Comparison of ENCODE assay signal across 8 mouse cellular contexts in the genomic region with DNA sequence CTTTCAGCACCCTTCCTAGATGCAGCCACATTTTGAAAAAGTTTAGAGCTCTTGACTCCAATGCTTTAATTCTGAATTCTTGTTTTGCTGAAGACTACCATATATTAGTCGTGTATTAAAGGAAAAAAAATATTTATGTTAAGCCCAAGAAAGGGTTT. TPM values are rescaled to one million over a fixed set of nuclear protein-coding genes. Genes with fewer than 3 reads are reported as not detected.
DNase-seq lines count a peak whose midpoint lies in the region; ATAC-seq lines count a peak whose summit lies in the region.

A gene (minus strand): TSS at position 89 of the 158 bp plus-strand sequence.

- intact Hi-C loops in left cerebral cortex, postnatal 25 days (cut with DNase I) = loop anchor here (5.0 to 10.0 kb wide), 6 partner anchors 70 to 995 kb away; no protein-coding TSS in a partner anchor

- peak within 1 kb of the TSS; percentile 85 for H3K9ac ChIP-seq in heart, embryonic 14.5 days (ENCODE audit: low read length)
- peak within 1 kb of the TSS; percentile 80 for H3K9ac ChIP-seq in neural tube, embryonic 13.5 days

- peaks cover 6% of the 10 kb centered on the region; the same call in 1 of the 2 replicates for H3K36me3 ChIP-seq in heart, embryonic 14.5 days (ENCODE audit: control insufficient read depth, insufficient read depth, low read length)
- H3K36me3 ChIP-seq in neural tube, embryonic 13.5 days = no peaks in the 10 kb centered on the region

- H3K4me1 ChIP-seq in heart, embryonic 14.5 days (ENCODE audit: control insufficient read depth in 2 of 2, insufficient read depth in 2 of 2, low read length in 2 of 2) = peaks cover 21 to 22% of the 10 kb centered on the region in 2 experiments
- peaks cover 79% of the 10 kb centered on the region for H3K4me1 ChIP-seq in neural tube, embryonic 13.5 days (replicated peaks)

- no peaks in the 10 kb centered on the region for H3K27me3 ChIP-seq in heart, embryonic 14.5 days (ENCODE audit: control insufficient read depth, insufficient read depth, low read length)
- no peaks in the 10 kb centered on the region for H3K27me3 ChIP-seq in neural tube, embryonic 13.5 days

- no peaks in the 10 kb centered on the region for H3K9me3 ChIP-seq in heart, embryonic 14.5 days (ENCODE audit: control insufficient read depth, low read length)
- H3K9me3 ChIP-seq in neural tube, embryonic 13.5 days = no peaks in the 10 kb centered on the region

- peak within 1 kb of the TSS; percentile 91 to 97 for H3K27ac ChIP-seq in heart, embryonic 14.5 days (replicated peaks in 1 of 2; ENCODE audit: control insufficient read depth in 1 of 2, insufficient read depth in 1 of 2, low read depth in 2 of 2, low read length in 2 of 2)
- peak within 1 kb of the TSS; percentile 96 for H3K27ac ChIP-seq in neural tube, embryonic 13.5 days (replicated peaks)

- DNase-seq in layer of hippocampus, adult 18-20 months (ENCODE audit: low spot score in 2 of 2) = no peak
- no peak for DNase-seq in layer of hippocampus, adult 11-12 months (ENCODE audit: low spot score)
- no peak for DNase-seq in adrenal gland, postnatal 14 days
- no peak for DNase-seq in left cerebral cortex, postnatal 25 days (ENCODE audit: low spot score in 2 of 2)
- no peak for DNase-seq in right cerebral cortex, postnatal 25 days
- DNase-seq in spleen, postnatal 10 days (ENCODE audit: low spot score in 2 of 2) = no peak

- ATAC-seq in heart, embryonic 14.5 days (ENCODE audit: insufficient number of reproducible peaks, insufficient read depth, low FRiP score, low read depth) = no peak
- ATAC-seq in neural tube, embryonic 13.5 days (ENCODE audit: low read depth) = no peak

- H3K4me3 ChIP-seq in heart, embryonic 14.5 days (ENCODE audit: control insufficient read depth in 1 of 2, insufficient read depth in 1 of 2, low read depth in 1 of 2, low read length in 2 of 2) = peak within 1 kb of the TSS; percentile 60 to 81
- H3K4me3 ChIP-seq in neural tube, embryonic 13.5 days = peak within 1 kb of the TSS; percentile 63

- WGBS in heart, embryonic 14.5 days = 6% methylated on average over 1 of the region's 1 CpGs
- 3% methylated on average over 1 of the region's 1 CpGs for WGBS in neural tube, embryonic 13.5 days

- H3K4me2 ChIP-seq in heart, embryonic 14.5 days (ENCODE audit: low read length) = peak within 1 kb of the TSS; percentile 94
- peak within 1 kb of the TSS; percentile 97 for H3K4me2 ChIP-seq in neural tube, embryonic 13.5 days

RNA-seq across cellular contexts. Expression of the gene that starts here (rescaled TPM):
- 10 to 100 TPM; 84.9 to 98.6 TPM for total RNA-seq in layer of hippocampus, adult 18-20 months (2021)
- total RNA-seq in adrenal gland, postnatal 14 days (2021) = 359 and 395 TPM in 2 replicates
- polyA plus RNA-seq in heart, embryonic 14.5 days (2014; fragmentation: Nextera tagmentation; extraction: Ambion mirVana) = 250 and 295 TPM in 2 replicates
- total RNA-seq in left cerebral cortex, postnatal 25 days (2021) = 100 to 1,000 TPM; 148 to 163 TPM
- polyA plus RNA-seq in neural tube, embryonic 13.5 days (2015; fragmentation: Nextera tagmentation; extraction: Ambion mirVana) = 254 and 258 TPM in 2 replicates
